Mouse (Mus musculus) right cerebral cortex, postnatal 4 days (tissue): ENCODE data around the gene Dnah12.
"Not testable (repeated sequence)": the region's sequence is repeated elsewhere in the genome, so short reads cannot be mapped to it uniquely, and the experiment has no call there.

Experiments
- DNase-seq: peaks from one replicate; pipeline ENCODE4 v3.0.0-alpha.2; 2022

Gene Dnah12

DNA sequence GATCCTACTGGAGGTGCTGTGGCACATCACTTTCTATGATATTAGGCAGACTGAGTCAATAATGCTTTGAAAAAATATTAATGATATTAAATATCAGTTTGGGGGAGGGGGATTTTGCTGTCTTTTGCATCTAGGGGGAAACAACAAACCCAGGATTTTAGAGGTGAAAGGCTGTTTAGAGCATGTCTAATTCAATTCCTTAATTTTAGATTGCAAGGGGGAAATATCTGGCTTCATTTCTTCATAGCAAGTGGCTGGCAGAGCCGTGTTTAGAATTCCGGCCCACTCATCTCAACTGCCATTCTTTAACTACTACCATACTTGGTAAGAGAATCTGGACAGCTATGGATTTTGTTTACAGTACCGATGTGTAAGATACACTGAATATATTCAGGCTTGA lies at the start of gene Dnah12:
Gene Dnah12 (plus strand): TSS at position 301 of the 400 bp plus-strand sequence.
- DNase-seq: no peak

DNA sequence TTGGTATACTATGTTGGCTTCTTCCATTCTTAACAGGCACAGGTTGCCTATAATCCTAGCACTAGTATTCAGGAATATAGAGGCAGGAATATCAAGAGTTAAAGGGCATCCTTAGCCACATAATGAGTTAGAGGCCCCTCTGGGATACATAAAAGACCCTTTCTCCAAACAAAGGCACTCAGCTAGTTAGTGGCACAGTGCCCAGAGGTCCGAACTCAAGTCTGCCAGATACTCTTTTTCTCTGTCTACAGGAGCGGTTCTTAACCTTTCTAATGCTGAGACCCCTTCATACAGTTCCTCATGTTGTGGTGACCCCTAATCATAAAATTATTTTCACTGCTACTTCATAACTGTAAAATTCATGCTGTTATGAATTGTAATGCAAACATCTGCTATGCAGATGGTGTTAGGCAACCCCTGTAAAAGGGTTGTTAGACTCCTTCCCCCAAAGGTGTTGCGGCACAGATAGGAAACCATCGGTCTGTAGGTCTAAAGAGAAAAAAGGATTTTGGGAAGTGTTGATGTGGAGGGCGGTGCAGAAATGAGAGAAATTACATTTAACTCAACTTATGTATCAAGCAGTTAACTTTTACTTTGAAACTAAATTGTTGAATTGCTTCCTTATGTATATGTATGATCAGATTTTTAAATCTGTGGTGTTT lies 47.0 kb upstream of the Dnah12 start:
- peak; percentile 43 for DNase-seq

- DNase-seq: no peak
Measured at GRCm38 (mm10) chr14:26647811-26648210, 45.3 kb upstream of the Dnah12 start.

DNA sequence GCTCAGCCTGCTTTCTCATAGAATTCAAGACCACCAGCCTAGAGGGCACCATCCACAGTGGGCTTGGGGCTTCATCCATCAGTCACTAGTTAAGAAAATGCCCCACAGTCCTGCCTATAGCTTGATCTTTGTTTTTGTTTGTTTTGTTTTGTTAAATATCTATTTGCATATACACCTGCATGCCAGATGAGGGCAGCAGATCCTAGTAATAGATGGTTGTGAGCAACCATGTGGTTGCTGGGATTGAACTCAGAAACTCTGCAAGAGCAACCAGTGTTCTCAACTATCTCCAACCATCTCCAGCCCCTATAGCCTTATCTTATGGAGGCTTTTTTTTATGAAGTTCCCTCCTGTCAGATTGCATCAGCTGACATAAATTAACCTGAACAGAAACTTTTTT lies 41.2 kb upstream of the Dnah12 start:
- no peak for DNase-seq

GRCm38 (mm10) chr14:26658178-26658577 lies 34.9 kb upstream of the Dnah12 start:
- no peak for DNase-seq

DNA sequence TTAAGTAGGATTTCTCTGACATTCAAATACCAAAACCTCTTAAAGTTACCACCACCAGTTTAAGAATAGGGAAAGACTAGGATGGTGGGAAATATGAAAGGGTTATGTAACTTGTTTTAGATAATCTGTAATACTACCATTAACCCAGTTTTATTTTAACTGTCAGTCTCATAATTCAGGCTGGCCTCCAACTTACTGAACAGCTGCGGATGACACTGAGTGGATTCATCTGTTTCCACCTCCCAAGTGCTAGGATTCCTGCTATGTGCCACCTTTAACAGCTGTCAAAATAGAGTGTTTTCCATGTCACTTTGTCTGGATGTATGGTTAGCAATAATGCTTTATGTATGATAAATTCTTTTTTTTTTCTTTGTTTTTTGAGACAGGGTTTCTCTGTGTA lies 32.8 kb upstream of the Dnah12 start:
- DNase-seq: no peak

GRCm38 (mm10) chr14:26662016-26662415 lies 31.1 kb upstream of the Dnah12 start:
- no peak for DNase-seq

DNA sequence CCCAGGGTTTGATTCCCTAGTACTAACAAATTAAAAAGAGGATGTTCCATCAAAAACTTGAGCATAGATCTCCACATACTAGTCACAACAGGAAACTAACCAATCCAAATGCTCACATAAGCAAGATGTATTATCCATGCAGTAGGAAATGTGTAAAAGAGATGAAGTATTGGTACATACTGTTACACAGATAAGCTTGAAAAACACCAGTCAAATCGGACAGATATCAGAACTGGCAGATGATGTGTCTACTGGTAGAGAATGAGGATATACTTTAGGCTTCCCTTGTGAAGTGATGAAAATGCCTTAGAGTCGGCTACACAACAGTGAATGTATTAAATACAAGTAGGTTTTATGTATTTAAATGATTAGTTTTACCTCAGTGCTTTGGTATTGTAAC lies 30.6 kb upstream of the Dnah12 start:
- DNase-seq: no peak

- DNase-seq: no peak
Measured at GRCm38 (mm10) chr14:26663851-26664250, 29.2 kb upstream of the Dnah12 start.

- DNase-seq: no peak
Measured at GRCm38 (mm10) chr14:26667991-26668370, 25.1 kb upstream of the Dnah12 start.

DNA sequence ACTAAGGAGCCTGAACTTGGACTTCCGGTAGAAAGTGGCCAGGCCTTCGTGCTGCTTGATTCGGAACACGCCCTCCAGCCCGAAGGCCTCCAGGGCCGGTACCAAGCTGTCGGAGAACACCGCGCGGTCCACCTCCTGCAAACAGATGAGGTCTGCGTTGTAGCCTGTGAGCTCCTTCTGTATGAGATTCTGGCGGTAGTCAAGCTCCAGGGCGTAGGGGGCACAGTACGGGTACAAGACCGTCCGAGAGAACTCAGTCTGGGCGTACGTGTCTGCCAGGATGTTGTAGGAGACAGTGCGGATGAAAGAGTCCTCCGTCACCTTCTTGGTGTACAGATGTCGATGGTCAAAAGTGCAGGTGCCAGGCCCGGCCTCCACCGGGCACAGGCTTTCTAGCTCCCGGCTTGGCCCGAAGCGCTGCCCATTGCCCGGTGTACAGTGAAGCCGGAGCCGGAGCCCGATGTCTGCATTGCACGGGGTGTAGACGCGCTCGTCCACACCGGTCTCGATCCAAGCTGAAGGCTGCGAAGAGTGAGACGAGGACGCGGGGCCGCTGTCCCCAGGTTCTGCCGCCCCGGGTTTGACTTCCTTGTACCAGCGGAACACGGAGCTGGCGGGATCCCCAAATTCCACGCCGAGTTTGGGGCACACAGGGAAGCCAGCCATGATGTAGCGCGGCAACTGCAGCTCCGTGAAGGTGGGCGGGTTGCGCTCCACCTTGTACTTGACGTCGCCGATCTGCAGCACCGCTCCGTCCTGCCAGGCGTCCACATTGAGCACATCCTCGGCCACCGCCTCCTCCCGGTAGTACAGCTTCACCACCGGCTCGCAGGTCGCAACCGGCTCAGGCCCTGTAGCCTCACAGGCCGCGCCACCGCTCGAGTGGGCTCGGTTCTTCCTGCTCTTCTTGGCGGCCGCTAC lies 24.4 kb upstream of the Dnah12 start:
- DNase-seq: peak; percentile 39

- DNase-seq: peak; percentile 77
Measured at GRCm38 (mm10) chr14:26669292-26670073, 23.6 kb upstream of the Dnah12 start, which contains the start of gene Pde12. Pde12 (minus strand) TSS chr14:26669883.

- no peak for DNase-seq
Measured at GRCm38 (mm10) chr14:26670964-26671363, 22.1 kb upstream of the Dnah12 start.

DNA sequence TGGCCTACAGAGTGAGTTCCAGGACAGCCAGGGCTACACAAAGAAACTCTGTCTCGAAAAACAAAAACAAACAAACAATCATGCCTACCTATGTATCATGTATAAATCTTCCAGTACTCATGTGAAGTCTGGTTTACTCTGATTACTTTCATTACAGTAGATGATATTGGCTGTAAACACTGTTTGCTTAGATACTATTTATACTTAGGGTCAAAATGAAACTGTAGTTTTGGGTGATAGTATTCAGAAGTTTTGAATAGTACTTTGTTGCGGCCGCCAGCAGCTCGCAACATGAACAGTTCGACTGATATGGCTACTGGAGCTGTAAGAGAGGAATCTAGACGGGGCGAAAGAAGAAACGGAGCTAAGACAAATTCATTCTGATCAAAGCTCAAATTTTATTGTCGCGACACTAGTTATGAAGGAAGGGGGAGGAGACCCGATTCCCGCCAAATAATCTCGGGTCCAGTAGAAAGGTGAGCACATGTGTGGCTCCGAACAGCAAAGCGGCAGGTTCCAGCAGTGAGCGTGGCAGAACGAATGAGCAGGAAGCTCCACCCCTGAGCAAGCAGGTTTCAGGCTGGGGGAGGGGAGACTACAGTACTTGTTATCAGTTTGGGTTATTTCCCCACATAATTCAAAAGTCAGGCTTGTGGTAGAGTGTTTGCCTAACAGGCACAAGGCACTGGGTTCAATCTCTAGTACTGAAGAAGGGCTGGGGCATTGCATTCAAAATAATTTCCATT lies 21.0 kb upstream of the Dnah12 start:
- not testable (repeated sequence) for DNase-seq

DNA sequence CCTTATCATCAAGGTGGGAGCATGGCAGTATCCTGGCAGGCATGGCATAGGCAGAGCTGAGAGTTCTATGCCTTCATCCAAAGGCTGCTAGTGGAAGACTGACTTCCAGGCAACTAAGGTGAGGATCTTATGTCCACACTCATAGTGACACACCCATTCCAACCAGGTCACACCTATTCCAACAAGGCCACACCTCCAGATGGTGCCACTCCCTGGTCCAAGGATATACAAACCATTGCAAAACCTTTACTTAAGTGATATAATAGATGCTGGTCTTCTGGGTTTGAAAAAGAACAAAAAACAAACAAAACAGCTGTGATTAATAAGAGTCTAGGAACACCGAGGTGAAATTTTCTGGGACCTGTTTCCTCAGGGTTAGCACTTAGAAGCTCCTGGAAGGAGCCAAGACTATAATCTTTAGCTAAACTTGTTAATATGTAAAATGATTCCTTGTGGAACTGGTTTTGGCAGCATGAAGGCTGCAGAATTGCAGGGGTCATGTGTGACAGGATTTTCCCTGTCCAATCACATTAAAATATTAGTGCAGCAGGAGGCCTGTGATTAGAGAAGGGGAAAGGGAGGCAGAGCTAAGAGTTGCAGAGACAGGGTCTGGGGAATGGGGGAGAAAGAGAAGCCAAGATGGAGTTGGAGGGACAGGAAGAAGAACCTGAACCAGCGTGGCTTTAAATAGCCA lies 18.5 kb upstream of the Dnah12 start:
- DNase-seq: not testable (repeated sequence)

DNA sequence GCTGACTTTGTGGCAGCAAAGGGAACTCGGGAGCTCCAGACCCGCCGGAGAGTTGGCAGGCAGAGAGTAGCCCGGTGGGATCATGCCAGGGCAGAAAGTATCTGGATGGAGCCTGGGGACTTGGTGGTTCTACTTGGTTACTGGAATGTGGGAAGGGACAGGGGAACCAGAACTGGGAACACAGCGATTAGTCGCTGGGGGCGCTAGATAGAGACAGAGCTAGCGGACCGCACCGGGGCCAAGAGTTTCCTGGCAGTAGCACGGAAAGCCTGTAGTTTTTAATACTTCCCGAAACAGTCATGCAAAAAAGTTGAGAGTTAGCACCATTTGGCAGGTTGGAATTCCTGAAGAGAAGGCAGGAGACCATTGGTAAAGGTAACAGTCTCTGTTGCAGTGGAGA lies 17.7 kb upstream of the Dnah12 start:
- DNase-seq: no peak

DNA sequence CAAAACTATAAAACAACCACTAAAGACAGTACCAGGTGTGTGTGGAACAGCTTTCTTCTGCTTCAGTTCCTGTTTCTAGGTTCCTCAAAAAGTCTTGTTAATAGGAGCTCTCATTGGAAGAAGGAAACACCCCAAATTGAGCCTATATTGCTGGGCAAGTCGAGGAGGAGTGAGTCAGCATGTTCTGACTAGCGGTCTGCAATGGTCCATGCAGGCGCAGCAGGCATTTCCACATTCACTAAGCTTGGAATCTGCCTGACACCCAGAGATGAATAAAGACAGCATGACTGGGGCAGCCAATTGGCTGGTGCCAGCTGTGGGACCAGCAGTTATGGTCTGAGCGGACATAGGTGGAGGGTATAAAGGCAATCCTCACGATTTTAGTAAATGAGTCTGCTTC lies 17.3 kb upstream of the Dnah12 start:
- DNase-seq: no peak

DNA sequence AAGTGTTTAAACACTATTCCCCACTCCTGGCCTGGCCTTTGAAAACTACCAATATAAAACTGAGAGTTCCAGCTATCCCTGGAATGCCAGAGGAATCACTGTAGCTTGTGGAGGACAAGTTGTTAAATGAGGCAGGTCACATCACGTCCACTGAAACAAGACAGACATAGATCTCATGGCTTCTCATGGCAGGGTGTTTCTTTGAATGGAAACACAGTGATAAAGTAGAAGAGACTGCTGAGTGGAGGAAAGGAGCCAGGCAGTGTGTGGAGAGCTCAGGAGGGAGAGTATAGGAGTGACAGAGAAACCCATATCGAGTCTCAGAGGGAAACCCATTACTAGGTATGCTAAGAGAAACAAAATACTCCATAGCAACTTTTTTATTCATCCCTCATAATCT lies 2.3 kb upstream of the Dnah12 start:
- no peak for DNase-seq

GRCm38 (mm10) chr14:26691363-26691762 lies 1.7 kb upstream of the Dnah12 start:
- DNase-seq: no peak

- no peak for DNase-seq
Measured at GRCm38 (mm10) chr14:26697912-26698311, 4.8 kb downstream of the Dnah12 start.

GRCm38 (mm10) chr14:26705246-26705645 lies 12.2 kb downstream of the Dnah12 start:
- not testable (repeated sequence) for DNase-seq

DNA sequence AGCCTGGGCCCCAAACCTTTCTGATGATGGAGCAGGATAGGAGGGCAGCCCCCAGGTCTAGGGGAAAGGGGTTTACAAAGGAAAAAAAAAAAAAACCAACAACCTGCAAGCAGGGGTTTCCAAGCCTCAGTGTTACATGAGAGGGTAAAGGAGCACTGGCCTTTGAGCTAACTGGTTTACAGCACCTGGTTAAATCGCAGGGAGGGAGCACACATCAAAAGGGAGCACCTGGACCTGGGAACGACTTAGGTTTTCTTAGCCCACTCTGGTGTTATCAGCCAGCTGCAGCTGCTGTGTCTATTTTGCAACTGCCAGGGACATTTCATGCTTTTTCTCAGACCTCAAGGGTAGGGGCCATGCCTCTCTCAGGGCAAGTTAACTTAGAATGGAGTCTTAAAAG lies 26.6 kb downstream of the Dnah12 start:
- not testable (repeated sequence) for DNase-seq
